Mouse (Mus musculus): ENCODE results near the gene Lrrn4cl. TPM values are rescaled to one million over a fixed set of nuclear protein-coding genes. Genes with fewer than 3 reads are reported as not detected.

The Lrrn4cl gene
- polyA plus RNA-seq, 1 experiment from 2014 or later = 1.8 TPM

GRCm38 (mm10) chr19:8899079-8899478 is 48.5 kb downstream of the Lrrn4cl start:
- no peaks in the 10 kb centered on the region for H3K9me3 ChIP-seq (replicated peaks)
- no peak for ATAC-seq (replicated peaks; ENCODE audit: insufficient number of reproducible peaks, insufficient read depth, low FRiP score, low read depth)
- H3K4me2 ChIP-seq = peak overlapping the region; percentile 76
- peaks cover 29% of the 10 kb centered on the region for H3K4me1 ChIP-seq (replicated peaks)
- H3K4me3 ChIP-seq = peak overlapping the region; percentile 88
- peaks cover 37% of the 10 kb centered on the region for H3K36me3 ChIP-seq
- peak overlapping the region; percentile 92 for H3K9ac ChIP-seq
- H3K27ac ChIP-seq = no peak overlapping the region
- H3K27me3 ChIP-seq = no peaks in the 10 kb centered on the region
- WGBS = 34% methylated on average over 3 of the region's 3 CpGs

- WGBS = 90% methylated on average over 5 of the region's 5 CpGs
- Histone ChIP-seq H3K27me3 (no peaks in the 10 kb centered on the region), H3K4me3 (no peak overlapping the region), H3K9me3 (replicated peaks) (no peaks in the 10 kb centered on the region), H3K36me3 (peaks cover 60% of the 10 kb centered on the region), H3K4me1 (replicated peaks) (peaks cover 11% of the 10 kb centered on the region), H3K27ac (no peak overlapping the region), H3K4me2 (no peak overlapping the region), H3K9ac (no peak overlapping the region)
- no peak for ATAC-seq (replicated peaks; ENCODE audit: insufficient number of reproducible peaks, insufficient read depth, low FRiP score, low read depth)
Observed at GRCm38 (mm10) chr19:8903412-8903811, 52.8 kb downstream of the Lrrn4cl start.

Small RNA genes within 50 kb of the gene (microRNA-seq; reads per million reads assigned to microRNA genes)
- not detected for gene Mir5136

Other genes starting within 250 kb of the Lrrn4cl start
- not detected in 2 replicates for gene Slc22a6, start 232.7 kb upstream of the Lrrn4cl start, polyA plus RNA-seq (2015; fragmentation: Nextera tagmentation; extraction: Ambion mirVana)
- 0.05 and 0.24 TPM in 2 replicates for gene Chrm1, start 187.0 kb upstream of the Lrrn4cl start, polyA plus RNA-seq (2015; fragmentation: Nextera tagmentation; extraction: Ambion mirVana)
- gene Slc3a2, start 127.4 kb upstream of the Lrrn4cl start, polyA plus RNA-seq (2015; fragmentation: Nextera tagmentation; extraction: Ambion mirVana) = 59.4 and 71.5 TPM in 2 replicates
- gene Wdr74, start 114.9 kb upstream of the Lrrn4cl start, polyA plus RNA-seq (2015; fragmentation: Nextera tagmentation; extraction: Ambion mirVana) = 42.8 and 59.3 TPM in 2 replicates
- 0.69 and 1.9 TPM in 2 replicates for gene 1700092M07Rik, start 110.0 kb upstream of the Lrrn4cl start, polyA plus RNA-seq (2015; fragmentation: Nextera tagmentation; extraction: Ambion mirVana)
- 81.0 and 92.0 TPM in 2 replicates for gene Stx5a, start 109.4 kb upstream of the Lrrn4cl start, polyA plus RNA-seq (2015; fragmentation: Nextera tagmentation; extraction: Ambion mirVana)
- 100 and 132 TPM in 2 replicates for gene Nxf1, start 93.7 kb upstream of the Lrrn4cl start, polyA plus RNA-seq (2015; fragmentation: Nextera tagmentation; extraction: Ambion mirVana)
- 154 and 157 TPM in 2 replicates for gene Tmem223, start 79.8 kb upstream of the Lrrn4cl start, polyA plus RNA-seq (2015; fragmentation: Nextera tagmentation; extraction: Ambion mirVana)
- gene Tmem179b, start 76.3 kb upstream of the Lrrn4cl start, polyA plus RNA-seq (2015; fragmentation: Nextera tagmentation; extraction: Ambion mirVana) = 47.6 and 60.3 TPM in 2 replicates
- 15.4 and 18.8 TPM in 2 replicates for gene Taf6l, start 64.4 kb upstream of the Lrrn4cl start, polyA plus RNA-seq (2015; fragmentation: Nextera tagmentation; extraction: Ambion mirVana)
- gene Polr2g, start 52.2 kb upstream of the Lrrn4cl start, polyA plus RNA-seq (2015; fragmentation: Nextera tagmentation; extraction: Ambion mirVana) = 118 and 126 TPM in 2 replicates
- 3.5 and 3.8 TPM in 2 replicates for gene Zbtb3, start 48.2 kb upstream of the Lrrn4cl start, polyA plus RNA-seq (2015; fragmentation: Nextera tagmentation; extraction: Ambion mirVana)
- 30.9 and 36.2 TPM in 2 replicates for gene Ttc9c, start 31.4 kb upstream of the Lrrn4cl start, polyA plus RNA-seq (2015; fragmentation: Nextera tagmentation; extraction: Ambion mirVana)
- 2.6 and 3.1 TPM in 2 replicates for gene Hnrnpul2, start 30.8 kb upstream of the Lrrn4cl start, polyA plus RNA-seq (2015; fragmentation: Nextera tagmentation; extraction: Ambion mirVana)
- gene AC129217.1, start 21.0 kb upstream of the Lrrn4cl start, polyA plus RNA-seq (2015; fragmentation: Nextera tagmentation; extraction: Ambion mirVana) = 0.36 TPM in 1 of 2 replicates, not detected in the other
- 36.4 and 47.0 TPM in 2 replicates for gene Bscl2, start 13.3 kb upstream of the Lrrn4cl start, polyA plus RNA-seq (2015; fragmentation: Nextera tagmentation; extraction: Ambion mirVana)
- 1.3 and 5.0 TPM in 2 replicates for gene Gng3, start 11.6 kb upstream of the Lrrn4cl start, polyA plus RNA-seq (2015; fragmentation: Nextera tagmentation; extraction: Ambion mirVana)
- gene Ubxn1, start 20.7 kb downstream of the Lrrn4cl start, polyA plus RNA-seq (2015; fragmentation: Nextera tagmentation; extraction: Ambion mirVana) = 120 and 127 TPM in 2 replicates
- 54.8 and 63.4 TPM in 2 replicates for gene Uqcc3, start 30.2 kb downstream of the Lrrn4cl start, polyA plus RNA-seq (2015; fragmentation: Nextera tagmentation; extraction: Ambion mirVana)
- gene Lbhd1, start 33.0 kb downstream of the Lrrn4cl start, polyA plus RNA-seq (2015; fragmentation: Nextera tagmentation; extraction: Ambion mirVana) = 35.8 and 44.8 TPM in 2 replicates
- not detected in 2 replicates for gene Gm49403, start 33.2 kb downstream of the Lrrn4cl start, polyA plus RNA-seq (2015; fragmentation: Nextera tagmentation; extraction: Ambion mirVana)
- 44.7 and 51.9 TPM in 2 replicates for gene 1810009A15Rik, start 38.1 kb downstream of the Lrrn4cl start, polyA plus RNA-seq (2015; fragmentation: Nextera tagmentation; extraction: Ambion mirVana)
- gene Gm49416, start 38.2 kb downstream of the Lrrn4cl start, polyA plus RNA-seq (2015; fragmentation: Nextera tagmentation; extraction: Ambion mirVana) = not detected in 2 replicates
- gene Ints5, start 42.2 kb downstream of the Lrrn4cl start, polyA plus RNA-seq (2015; fragmentation: Nextera tagmentation; extraction: Ambion mirVana) = 21.2 and 29.4 TPM in 2 replicates
- 50.0 and 67.9 TPM in 2 replicates for gene Ganab, start 47.3 kb downstream of the Lrrn4cl start, polyA plus RNA-seq (2015; fragmentation: Nextera tagmentation; extraction: Ambion mirVana)
- gene B3gat3, start 69.6 kb downstream of the Lrrn4cl start, polyA plus RNA-seq (2015; fragmentation: Nextera tagmentation; extraction: Ambion mirVana) = 33.3 and 38.1 TPM in 2 replicates
- gene Rom1, start 78.6 kb downstream of the Lrrn4cl start, polyA plus RNA-seq (2015; fragmentation: Nextera tagmentation; extraction: Ambion mirVana) = 1.9 and 2.3 TPM in 2 replicates
- 12.7 and 21.9 TPM in 2 replicates for gene Eml3, start 78.8 kb downstream of the Lrrn4cl start, polyA plus RNA-seq (2015; fragmentation: Nextera tagmentation; extraction: Ambion mirVana)
- gene Mta2, start 91.1 kb downstream of the Lrrn4cl start, polyA plus RNA-seq (2015; fragmentation: Nextera tagmentation; extraction: Ambion mirVana) = 74.2 and 99.5 TPM in 2 replicates
- 13.7 and 19.4 TPM in 2 replicates for gene Tut1, start 103.1 kb downstream of the Lrrn4cl start, polyA plus RNA-seq (2015; fragmentation: Nextera tagmentation; extraction: Ambion mirVana)
- 216 and 256 TPM in 2 replicates for gene Eef1g, start 116.3 kb downstream of the Lrrn4cl start, polyA plus RNA-seq (2015; fragmentation: Nextera tagmentation; extraction: Ambion mirVana)
- 31.4 and 38.4 TPM in 2 replicates for gene Ahnak, start 138.5 kb downstream of the Lrrn4cl start, polyA plus RNA-seq (2015; fragmentation: Nextera tagmentation; extraction: Ambion mirVana)
- gene Scgb1a1, start 237.2 kb downstream of the Lrrn4cl start, polyA plus RNA-seq (2015; fragmentation: Nextera tagmentation; extraction: Ambion mirVana) = 0.30 and 0.44 TPM in 2 replicates